Mouse (Mus musculus) kidney, postnatal 0 days (tissue): ENCODE measurements at regions not wholly inside any gene's neighbourhood (a gene's known extent, or its start where the extent isn't known, plus 50 kb on each side); places are given as distances from the start of the nearest gene placed in this dataset.

Experiments
- ATAC-seq: fragments of 200-750 bp; cut with Nextera tagmentation; replicated peaks from 2 replicates; pipeline ENCODE4 v1.8.0; 2017; ENCODE audit warnings: low read depth, moderate number of reproducible peaks, moderate TSS enrichment, moderate library complexity; ENCODE audit not compliant: low FRiP score
- DNase-seq: peaks from one replicate; pipeline ENCODE4 v3.0.0-alpha.2; 2016; ENCODE audit warnings: low spot score
- H3K27ac ChIP-seq: fragments of 300-500 bp; sonication (generic); 2 replicates; pipeline ENCODE4 v1.5.1; 2014; ENCODE audit warnings: mild to moderate bottlenecking
- H3K27me3 ChIP-seq: fragments of 300-500 bp; sonication (generic); 2 replicates; pipeline ENCODE4 v1.6.1; 2014; ENCODE audit warnings: low read length, mixed read lengths; ENCODE audit not compliant: insufficient read depth
- H3K36me3 ChIP-seq: fragments of 300-500 bp; sonication (generic); 2 replicates; pipeline ENCODE4 v1.6.1; 2014; ENCODE audit warnings: low read length, mixed read lengths; ENCODE audit not compliant: insufficient read depth
- H3K4me1 ChIP-seq: fragments of 300-500 bp; sonication (generic); replicated peaks from 2 replicates; pipeline ENCODE4 v1.6.1; 2014; ENCODE audit warnings: antibody characterized with exemption, low read length, mixed read lengths; ENCODE audit not compliant: insufficient read depth
- H3K4me2 ChIP-seq: fragments of 300-500 bp; sonication (generic); 2 replicates; pipeline ENCODE4 v1.6.1; 2014; ENCODE audit warnings: mild to moderate bottlenecking, low read length, moderate library complexity, mixed read lengths
- H3K4me3 ChIP-seq: fragments of 300-500 bp; sonication (generic); replicated peaks from 2 replicates; pipeline ENCODE4 v1.5.1; 2014; ENCODE audit warnings: low read depth, low read length
- H3K9ac ChIP-seq: fragments of 300-500 bp; sonication (generic); 2 replicates; pipeline ENCODE4 v1.6.1; 2014; ENCODE audit warnings: low read depth, low read length
- H3K9me3 ChIP-seq: fragments of 300-500 bp; sonication (generic); replicated peaks from 2 replicates; pipeline ENCODE4 v1.6.1; 2016; ENCODE audit warnings: low read length, inconsistent platforms, mixed read lengths
- CTCF ChIP-seq: IDR thresholded peaks from 2 replicates; pipeline ENCODE4 v1.5.1; 2016; ENCODE audit warnings: antibody characterized with exemption, low read depth, mild to moderate bottlenecking, moderate library complexity
- WGBS: fragments of 180-500 bp; shearing (Covaris S2); extraction: QIAGEN DNeasy Blood & Tissue Kit; methylation state at CpG from one replicate; pipeline ENCODE4 v1.1.7; 2014; 5-methylcytosine and 5-hydroxymethylcytosine counted together

DNA sequence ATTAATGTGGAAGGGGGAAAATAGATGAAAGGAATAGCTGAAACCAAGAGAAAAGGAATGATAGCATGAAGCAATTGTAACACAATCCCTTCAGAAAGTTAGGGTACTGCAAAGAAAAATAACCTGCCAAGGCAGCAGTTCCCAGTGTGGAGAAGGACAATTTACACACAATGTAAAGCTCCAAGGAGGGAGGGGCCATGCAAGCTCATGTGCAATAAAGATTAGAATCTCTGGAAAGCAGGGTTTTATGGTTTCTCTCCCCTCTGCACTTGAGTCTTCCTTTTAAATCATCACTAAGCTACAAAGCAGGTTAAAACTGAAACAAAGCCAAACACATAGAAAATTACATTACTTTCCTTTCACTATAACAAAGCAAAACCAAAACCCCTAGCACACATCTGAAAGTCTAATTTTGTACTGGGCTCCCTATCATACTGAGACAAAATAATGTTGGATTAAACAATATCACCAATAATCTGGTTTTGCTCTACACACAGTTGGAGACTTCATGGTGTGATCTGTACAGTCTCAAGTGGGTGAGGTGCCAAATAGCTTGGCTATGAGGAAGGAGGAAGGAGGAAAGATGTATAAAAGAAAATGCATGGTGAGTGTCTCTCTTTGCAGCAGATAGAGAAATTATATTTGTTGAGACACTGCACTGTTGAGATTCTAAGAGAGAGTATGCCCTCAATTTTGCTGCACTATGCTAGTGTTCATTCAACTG, 840.9 kb downstream of the Nova1 start:
- H3K4me2 ChIP-seq: no peak overlapping the region
- ATAC-seq (no peak), DNase-seq (no peak)
- H3K4me3 ChIP-seq: no peak overlapping the region
- H3K27ac ChIP-seq: no peak overlapping the region
- no peaks in the 10 kb centered on the region for H3K36me3 ChIP-seq
- H3K27me3 ChIP-seq: no peaks in the 10 kb centered on the region
- H3K9me3 ChIP-seq: no peaks in the 10 kb centered on the region
- no peaks in the 10 kb centered on the region for H3K4me1 ChIP-seq
- no peak for TF ChIP-seq CTCF
- H3K9ac ChIP-seq: no peak overlapping the region

DNA sequence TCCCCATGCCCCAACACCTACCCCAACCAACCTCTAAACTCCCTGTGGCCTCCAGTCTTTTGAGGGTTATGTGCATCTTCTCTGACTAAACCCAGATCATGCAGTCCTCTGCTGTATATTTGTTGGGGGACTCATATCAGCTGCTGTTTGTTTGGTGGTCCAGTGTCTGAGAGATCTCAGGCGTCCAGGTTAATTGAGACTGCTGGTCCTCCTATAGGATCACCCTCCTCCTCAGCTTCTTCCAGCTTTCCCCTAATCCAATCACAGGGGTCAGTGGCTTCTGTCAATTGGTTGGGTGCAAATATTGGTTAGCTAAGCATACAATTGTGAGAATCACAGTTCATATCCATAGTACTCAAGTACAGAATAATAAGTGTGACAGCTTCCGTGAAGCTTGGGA, 842.9 kb downstream of the Nova1 start:
- DNase-seq (no peak), ATAC-seq (no peak)
- Histone ChIP-seq H3K4me2 (no peak overlapping the region), H3K4me3 (no peak overlapping the region), H3K4me1 (no peaks in the 10 kb centered on the region), H3K9ac (no peak overlapping the region), H3K27me3 (no peaks in the 10 kb centered on the region), H3K27ac (no peak overlapping the region), H3K36me3 (no peaks in the 10 kb centered on the region), H3K9me3 (no peaks in the 10 kb centered on the region)
- TF ChIP-seq CTCF: no peak
- WGBS: 93% methylated on average over 2 of the region's 2 CpGs

DNA sequence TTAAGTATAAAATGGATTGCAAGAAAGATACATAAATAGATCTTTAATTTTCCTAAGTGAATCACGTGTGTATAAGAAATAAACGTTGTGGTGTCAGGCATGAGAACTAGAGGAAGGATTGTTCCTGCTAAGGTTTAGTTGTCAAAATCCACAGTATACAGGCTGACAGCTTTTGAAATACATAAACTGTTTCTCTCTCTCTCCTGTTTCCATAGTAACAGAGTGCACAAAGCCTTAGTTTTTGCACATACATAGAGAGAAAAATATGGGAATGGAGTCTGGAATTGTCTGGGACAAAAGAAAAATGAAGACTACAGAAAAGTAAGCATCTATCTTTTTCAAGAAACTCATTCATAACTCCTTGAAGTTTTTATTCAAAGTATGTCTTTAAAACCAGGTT, 848.3 kb downstream of the Nova1 start:
- H3K4me1 ChIP-seq: no peaks in the 10 kb centered on the region
- ATAC-seq: no peak
- no peak overlapping the region for H3K27ac ChIP-seq
- no peaks in the 10 kb centered on the region for H3K27me3 ChIP-seq
- H3K4me2 ChIP-seq: no peak overlapping the region
- no peak overlapping the region for H3K4me3 ChIP-seq
- H3K36me3 ChIP-seq: no peaks in the 10 kb centered on the region
- WGBS: 76% methylated on average over 2 of the region's 2 CpGs
- H3K9ac ChIP-seq: no peak overlapping the region
- no peak for DNase-seq
- TF ChIP-seq CTCF: no peak
- H3K9me3 ChIP-seq: no peaks in the 10 kb centered on the region

DNA sequence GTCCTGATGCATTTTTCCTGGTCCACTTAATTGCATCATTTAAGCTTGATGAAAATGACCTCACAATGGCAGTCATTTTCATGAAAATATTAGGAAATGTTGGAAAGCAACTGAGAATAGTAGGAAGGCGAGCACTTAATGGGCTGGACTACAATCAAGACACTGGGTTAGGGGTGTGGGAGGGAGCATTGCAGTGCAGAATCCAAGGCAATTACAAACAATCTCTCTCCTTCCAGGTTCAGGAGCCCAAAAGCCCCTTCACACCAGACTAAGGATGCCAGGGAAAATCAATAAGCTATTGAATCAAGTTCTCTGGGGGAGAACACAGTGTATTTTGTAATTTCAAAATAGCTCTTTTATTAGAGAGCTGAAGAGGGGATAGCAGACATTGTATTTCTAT, 848.8 kb downstream of the Nova1 start:
- Histone ChIP-seq H3K4me3 (no peak overlapping the region), H3K4me2 (no peak overlapping the region), H3K4me1 (no peaks in the 10 kb centered on the region), H3K27me3 (no peaks in the 10 kb centered on the region), H3K36me3 (no peaks in the 10 kb centered on the region), H3K27ac (no peak overlapping the region), H3K9ac (no peak overlapping the region), H3K9me3 (no peaks in the 10 kb centered on the region)
- no peak for TF ChIP-seq CTCF
- DNase-seq (no peak), ATAC-seq (no peak)
- WGBS: 68% methylated on average over 1 of the region's 1 CpGs

DNA sequence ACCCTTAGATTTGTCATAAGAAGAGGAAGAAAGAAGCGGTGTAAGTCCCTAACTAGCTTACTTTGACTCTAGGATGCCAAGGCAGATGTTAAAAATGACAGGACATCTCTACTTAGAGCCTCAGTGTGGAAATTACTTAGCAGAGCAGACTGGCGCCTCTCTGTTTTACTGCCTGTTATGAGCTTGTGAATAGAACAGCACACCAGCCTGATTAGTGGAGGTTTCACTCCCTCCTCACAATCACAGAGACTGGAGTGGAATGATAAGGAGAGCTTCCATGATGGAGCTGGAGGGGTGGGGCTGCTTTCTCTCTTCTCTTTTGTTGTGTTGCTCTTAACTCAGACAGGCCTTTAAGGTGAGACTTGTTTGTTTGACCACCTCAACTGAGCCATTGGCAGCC, 871.8 kb downstream of the Nova1 start:
- no peaks in the 10 kb centered on the region for H3K27me3 ChIP-seq
- WGBS: 35% methylated on average over 2 of the region's 2 CpGs
- no peak overlapping the region for H3K9ac ChIP-seq
- ATAC-seq: no peak
- H3K4me1 ChIP-seq: no peaks in the 10 kb centered on the region
- H3K27ac ChIP-seq: no peak overlapping the region
- no peak for TF ChIP-seq CTCF
- no peak overlapping the region for H3K4me2 ChIP-seq
- no peak overlapping the region for H3K4me3 ChIP-seq
- H3K36me3 ChIP-seq: no peaks in the 10 kb centered on the region
- H3K9me3 ChIP-seq: no peaks in the 10 kb centered on the region
- no peak for DNase-seq

DNA sequence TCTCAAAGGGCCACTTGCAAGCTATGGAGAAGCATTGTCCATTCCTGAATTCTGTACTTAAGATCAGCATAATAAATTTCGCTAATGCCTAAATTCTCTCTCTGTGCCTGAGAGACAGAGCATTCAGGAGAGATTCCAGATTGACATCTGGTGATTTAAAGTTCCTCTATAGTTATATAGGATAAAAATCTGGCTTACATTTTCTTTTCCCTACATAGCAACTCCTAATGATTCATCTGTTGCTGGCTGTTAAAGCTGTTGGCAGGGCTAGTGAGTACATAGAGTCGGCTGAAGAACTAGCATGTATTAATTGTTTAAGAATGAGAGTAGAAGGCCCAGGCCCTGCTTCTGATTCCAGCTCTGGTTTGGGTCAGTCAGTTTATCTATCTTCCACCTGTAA, 870.0 kb upstream of the Stxbp6 start:
- Histone ChIP-seq H3K27ac (no peak overlapping the region), H3K36me3 (no peaks in the 10 kb centered on the region), H3K4me2 (no peak overlapping the region), H3K27me3 (no peaks in the 10 kb centered on the region), H3K4me1 (no peaks in the 10 kb centered on the region), H3K9ac (no peak overlapping the region), H3K9me3 (no peaks in the 10 kb centered on the region), H3K4me3 (no peak overlapping the region)
- WGBS: 73% methylated on average over 2 of the region's 2 CpGs
- ATAC-seq: no peak
- no peak for DNase-seq
- TF ChIP-seq CTCF: no peak

DNA sequence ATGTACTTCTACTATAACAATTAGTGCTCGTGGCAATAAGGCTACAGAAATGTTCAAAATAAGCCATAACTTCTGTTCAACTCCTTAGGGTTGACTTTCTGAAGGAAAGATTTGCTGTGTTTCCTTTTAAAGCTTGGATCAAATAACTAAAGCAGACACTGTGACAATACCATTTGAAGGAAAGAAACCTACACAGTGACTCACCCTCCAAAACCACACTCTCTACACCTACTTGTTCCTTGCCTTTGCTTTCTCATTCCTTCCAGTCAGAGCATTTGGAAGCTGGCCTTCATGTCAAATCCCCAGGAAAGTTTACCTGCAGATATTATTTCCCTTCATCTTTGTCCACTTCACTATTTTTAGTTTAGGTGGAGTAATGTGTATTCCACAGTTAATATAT, 867.9 kb upstream of the Stxbp6 start:
- DNase-seq: no peak
- 56% methylated on average over 1 of the region's 1 CpGs for WGBS
- Histone ChIP-seq H3K9me3 (no peaks in the 10 kb centered on the region), H3K27me3 (no peaks in the 10 kb centered on the region), H3K27ac (no peak overlapping the region), H3K4me1 (no peaks in the 10 kb centered on the region), H3K9ac (no peak overlapping the region), H3K4me2 (no peak overlapping the region), H3K4me3 (no peak overlapping the region), H3K36me3 (no peaks in the 10 kb centered on the region)
- ATAC-seq: no peak
- no peak for TF ChIP-seq CTCF
